Mouse (Mus musculus): ENCODE results near the gene Gjb2.

GRCm38 (mm10) chr14:57103711-57104105 lies 794 bp downstream of the Gjb2 start:
- no peak for TF ChIP-seq POLR2A (IDR thresholded peaks at IDR 0.05; ENCODE audit: borderline replicate concordance, extremely low read depth, low read depth, low read length)
- no peak for TF ChIP-seq CTCF (IDR thresholded peaks at IDR 0.05; ENCODE audit: insufficient read depth, low read length)

Data from lung, adult 2 months (tissue).